ENCODE assay signal across 33 mouse cellular contexts in genomic region chr11:35342486-35342885, GRCm38 (mm10).
A peak's percentile ranks its signal among the peaks of the same experiment; 100 is the strongest.
DNase-seq lines count a peak whose midpoint lies in the region; ATAC-seq and TF ChIP-seq lines count a peak whose summit lies in the region.
"Had no signal": no experiment of that assay in that cellular context is flagged by ENCODE, and none has a peak within 500 bp of the region (broad histone marks: within the 10 kb centered on the region; RNA-seq: fewer than 3 reads in every experiment).

No protein-coding gene starts in this region.

- no peak overlapping the region for H3K4me2 ChIP-seq in forebrain, embryonic 14.5 days (ENCODE audit: low read length)
- H3K4me2 ChIP-seq: embryonic facial prominence, embryonic 15.5 days; forebrain, embryonic 12.5 days; heart, embryonic 12.5 days; hindbrain, embryonic 13.5 days; limb, embryonic 15.5 days; liver, embryonic 13.5 days; midbrain, embryonic 12.5 days; neural tube, embryonic 12.5 days had no signal

- ATAC-seq in frontal cortex, adult (ENCODE audit: low TSS enrichment): peak; percentile 45
- no peak for ATAC-seq in forebrain, embryonic 14.5 days
- ATAC-seq: activated CD4-positive, CD25-positive, alpha-beta regulatory T cell, adult 4 months; intestine, embryonic 16.5 days; lung, postnatal 0 days had no signal

- no peaks in the 10 kb centered on the region for H3K4me1 ChIP-seq in forebrain, embryonic 14.5 days (ENCODE audit: control insufficient read depth, insufficient read depth, low read length)
- H3K4me1 ChIP-seq: forebrain, embryonic 12.5 days; liver, embryonic 13.5 days; megakaryocyte, embryonic 14.5 days; midbrain, embryonic 12.5 days had no signal

- no peaks in the 10 kb centered on the region for H3K9me3 ChIP-seq in forebrain, embryonic 14.5 days (replicated peaks; ENCODE audit: control insufficient read depth, low read length)
- H3K9me3 ChIP-seq: embryonic facial prominence, embryonic 10.5 days; embryonic facial prominence, embryonic 15.5 days; forebrain, embryonic 12.5 days; heart, embryonic 12.5 days; hindbrain, embryonic 13.5 days; limb, embryonic 15.5 days; liver, embryonic 13.5 days; midbrain, embryonic 12.5 days; neural tube, embryonic 12.5 days had no signal

- H3K9ac ChIP-seq in forebrain, embryonic 14.5 days (ENCODE audit: low read length): no peak overlapping the region
- H3K9ac ChIP-seq: embryonic facial prominence, embryonic 15.5 days; forebrain, embryonic 12.5 days; heart, embryonic 12.5 days; hindbrain, embryonic 13.5 days; limb, embryonic 15.5 days; liver, embryonic 13.5 days; midbrain, embryonic 12.5 days; neural tube, embryonic 12.5 days had no signal

- no peak for DNase-seq in frontal cortex, postnatal 25 days (ENCODE audit: low spot score in 2 of 2)
- peak; percentile 30 to 55 for DNase-seq in left cerebral cortex, adult 9 months (ENCODE audit: low spot score in 2 of 2)
- DNase-seq in left cerebral cortex, adult 2 months (ENCODE audit: extremely low spot score in 1 of 2, low spot score in 2 of 2): no peak
- DNase-seq in brain, adult 2 months (ENCODE audit: low read depth, low spot score): peak; percentile 49
- DNase-seq in right cerebral cortex, postnatal 36 days (ENCODE audit: low spot score in 2 of 2): peak; percentile 34 to 64
- DNase-seq in forebrain, embryonic 14.5 days (ENCODE audit: low spot score): no peak
- DNase-seq: adrenal gland, adult 2 months; adrenal gland, postnatal 36 days; cerebellum, adult 2 months; cerebellum, postnatal 25 days; gastrocnemius, postnatal 25 days; heart, adult 11 months; heart, postnatal 4 days; kidney, adult 8-10 months; kidney, postnatal 10 days; layer of hippocampus, adult 9-11 months; liver, embryonic 13.5 days; lung, adult 18-20 months; lung, postnatal 4 days had no signal

- WGBS in forebrain, embryonic 14.5 days: 73% methylated on average over 5 of the region's 5 CpGs

- no peak overlapping the region for H3K27ac ChIP-seq in left cerebral cortex, adult 2 months
- H3K27ac ChIP-seq in forebrain, embryonic 14.5 days (ENCODE audit: low read depth, low read length): no peak overlapping the region
- H3K27ac ChIP-seq: embryonic facial prominence, embryonic 10.5 days; embryonic facial prominence, embryonic 15.5 days; forebrain, embryonic 12.5 days; hindbrain, embryonic 13.5 days; limb, embryonic 15.5 days; liver, embryonic 13.5 days; midbrain, embryonic 12.5 days; neural tube, embryonic 12.5 days had no signal

- H3K36me3 ChIP-seq in forebrain, embryonic 14.5 days (ENCODE audit: control insufficient read depth, insufficient read depth, low read length): no peaks in the 10 kb centered on the region
- H3K36me3 ChIP-seq: embryonic facial prominence, embryonic 10.5 days; embryonic facial prominence, embryonic 15.5 days; forebrain, embryonic 12.5 days; heart, embryonic 12.5 days; hindbrain, embryonic 13.5 days; limb, embryonic 15.5 days; liver, embryonic 13.5 days; midbrain, embryonic 12.5 days; neural tube, embryonic 12.5 days had no signal

- intact Hi-C loops in left cerebral cortex, adult 2 months (cut with DNase I): no loop called here

- H3K4me3 ChIP-seq in left cerebral cortex, adult 2 months: no peak overlapping the region
- no peak overlapping the region for H3K4me3 ChIP-seq in forebrain, embryonic 14.5 days (ENCODE audit: low read depth, low read length)
- H3K4me3 ChIP-seq: embryonic facial prominence, embryonic 10.5 days; embryonic facial prominence, embryonic 15.5 days; forebrain, embryonic 12.5 days; heart, embryonic 12.5 days; hindbrain, embryonic 13.5 days; limb, embryonic 15.5 days; liver, embryonic 13.5 days; megakaryocyte, embryonic 14.5 days; midbrain, embryonic 12.5 days; myocyte; neural tube, embryonic 12.5 days had no signal

- peaks cover 3% of the 10 kb centered on the region; the same call in 1 of the 2 replicates for H3K27me3 ChIP-seq in forebrain, embryonic 14.5 days (replicated peaks; ENCODE audit: control insufficient read depth, insufficient read depth, low read length)
- H3K27me3 ChIP-seq: embryonic facial prominence, embryonic 15.5 days; heart, embryonic 12.5 days; liver, embryonic 13.5 days; megakaryocyte, embryonic 14.5 days; neural tube, embryonic 12.5 days had no signal

- no peak for TF ChIP-seq CTCF in left cerebral cortex, adult 2 months (IDR thresholded peaks at IDR 0.05)

Comparison
In these comparisons a context has a peak if more than half of its experiments do, and no peak if none do; other contexts are left out.
1. DNase-seq: peak in left cerebral cortex, adult 9 months (2 of 2), brain, adult 2 months (single experiment) and right cerebral cortex, postnatal 36 days (2 of 2); none in frontal cortex, postnatal 25 days (0 of 2), left cerebral cortex, adult 2 months (0 of 2) and forebrain, embryonic 14.5 days (single experiment).